Mouse (Mus musculus) B cell, adult (primary cell): ENCODE measurements around the gene Igfbp5. TPM values are rescaled to one million over a fixed set of nuclear protein-coding genes. Genes with fewer than 3 reads are reported as not detected.

Experiments
- total RNA-seq: library from RNA; stranded (reverse); gene quantifications from 4 replicates; pipeline ENCODE4 v1.2.4, GENCODE M21; 2023; ENCODE audit not compliant: inconsistent age

Igfbp5 gene
- 0.54 to 1.3 TPM (median 0.98 TPM) in 4 replicates for total RNA-seq

GRCm38 (mm10) chr1:72874287-72875211 is at the start of gene Igfbp5:
Gene Igfbp5, minus strand, starts transcription at chr1:72874884.

GRCm38 (mm10) chr1:72823751-72824706 is 50.7 kb downstream of the Igfbp5 start, which contains the start of gene Igfbp2:
Gene Igfbp2, plus strand, starts transcription at chr1:72824503.

Other genes with a start within 250 kb of the Igfbp5 start
- gene Ankar, start 174.3 kb downstream of the Igfbp5 start, total RNA-seq, result not detected in 4 replicates
- 2,766 to 3,203 TPM (median 2,865 TPM) in 4 replicates for gene Rpl37a, start 163.6 kb downstream of the Igfbp5 start, total RNA-seq
- gene Igfbp2, start 50.4 kb downstream of the Igfbp5 start, total RNA-seq, result not detected in 4 replicates
- not detected in 4 replicates for gene Tnp1, start 141.0 kb upstream of the Igfbp5 start, total RNA-seq